Mouse (Mus musculus) 3T3-L1 (cell line): ENCODE results near the gene 2010300C02Rik.
A peak's percentile ranks its signal among the peaks of the same experiment; 100 is the strongest.

Source experiments
- DNase-seq: peaks from one replicate; pipeline ENCODE4 v3.0.0-alpha.2; 2015; ENCODE audit warnings: low read depth, low spot score

2010300C02Rik gene

DNA sequence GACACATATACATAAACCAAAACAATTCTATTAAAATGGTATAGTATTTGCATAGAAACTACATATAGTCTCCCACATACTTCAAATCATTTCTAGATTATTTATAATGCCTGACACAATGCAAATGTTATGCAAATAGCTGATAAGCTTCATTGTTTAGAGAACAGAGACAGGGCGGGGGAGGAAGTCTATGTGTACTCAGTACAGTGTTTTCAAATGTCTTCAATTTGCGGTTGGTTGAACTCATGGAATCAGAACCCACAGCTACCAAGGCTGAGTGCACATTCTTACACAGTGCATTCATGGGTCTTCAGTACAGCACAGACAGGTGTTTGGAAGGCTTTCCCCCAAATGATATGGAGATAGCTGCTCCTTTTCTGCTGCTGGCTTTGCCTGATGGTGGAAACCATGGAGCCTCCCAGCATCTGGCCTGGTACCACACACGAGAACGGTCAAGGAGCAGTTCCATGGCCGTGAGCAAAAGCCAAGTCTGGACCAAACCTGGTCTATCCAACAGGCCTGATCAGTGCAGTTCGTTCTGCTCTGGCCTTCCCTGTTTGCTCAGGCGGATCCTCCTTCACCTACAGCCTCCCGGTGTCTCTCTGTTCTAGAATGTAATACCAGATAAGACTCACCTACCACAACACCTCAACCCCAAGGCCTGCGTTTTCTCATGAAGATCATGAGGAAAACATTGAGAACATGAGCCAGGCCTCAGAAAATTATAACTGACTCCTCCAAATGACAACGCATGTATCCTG is 8.1 kb downstream of the 2010300C02Rik start:
- DNase-seq, result no peak

- no peak for DNase-seq
Observed at GRCm38 (mm10) chr1:37711082-37711481, 8.8 kb downstream of the 2010300C02Rik start.

- DNase-seq, result no peak
Observed at GRCm38 (mm10) chr1:37709736-37710135, 10.1 kb downstream of the 2010300C02Rik start.

- no peak for DNase-seq
Observed at GRCm38 (mm10) chr1:37708270-37708955, 11.5 kb downstream of the 2010300C02Rik start.

DNA sequence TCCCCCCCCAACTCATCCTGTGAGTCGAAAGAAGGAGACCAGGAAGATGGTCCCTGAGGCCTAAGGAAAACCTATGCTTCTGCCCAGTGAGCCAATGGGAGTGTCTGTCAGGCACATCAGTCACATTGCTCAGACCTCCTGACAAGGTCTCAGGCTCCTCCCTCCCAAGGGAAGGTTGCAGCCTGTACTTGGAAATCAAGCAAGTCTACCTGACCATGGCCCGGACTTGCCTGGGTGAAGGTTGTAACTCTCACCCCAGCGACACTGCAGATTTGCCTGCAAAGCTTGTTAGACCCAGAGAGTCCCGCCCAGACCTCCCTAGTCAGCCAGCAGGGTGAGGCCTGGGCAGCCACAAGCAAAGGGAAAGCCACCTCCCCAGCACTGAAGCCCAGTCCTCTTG is 17.6 kb downstream of the 2010300C02Rik start:
- DNase-seq, result no peak

GRCm38 (mm10) chr1:37698852-37699439 is 20.9 kb downstream of the 2010300C02Rik start:
- no peak for DNase-seq

GRCm38 (mm10) chr1:37698186-37698839 is 21.6 kb downstream of the 2010300C02Rik start:
- DNase-seq, result no peak

DNA sequence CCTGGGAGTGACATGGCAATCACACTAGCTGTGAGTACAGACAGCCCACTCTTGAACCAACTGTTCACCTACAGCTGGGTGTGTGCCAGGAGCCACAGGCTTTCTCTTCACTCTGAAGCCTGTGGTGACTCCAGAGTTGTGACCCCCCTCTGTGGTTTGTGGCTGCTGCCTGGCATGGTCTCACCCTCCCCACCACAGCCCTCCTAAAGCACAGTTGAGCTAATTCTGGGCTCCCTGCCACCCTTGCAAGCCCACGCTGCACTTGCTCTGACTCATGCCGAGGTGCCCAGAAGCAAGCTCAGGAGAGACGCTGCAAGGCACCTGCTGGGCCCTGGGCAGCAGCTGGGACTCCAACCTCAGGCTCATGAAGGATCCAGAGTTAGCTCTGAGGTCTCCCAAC is 23.0 kb downstream of the 2010300C02Rik start:
- DNase-seq, result peak; percentile 41

DNA sequence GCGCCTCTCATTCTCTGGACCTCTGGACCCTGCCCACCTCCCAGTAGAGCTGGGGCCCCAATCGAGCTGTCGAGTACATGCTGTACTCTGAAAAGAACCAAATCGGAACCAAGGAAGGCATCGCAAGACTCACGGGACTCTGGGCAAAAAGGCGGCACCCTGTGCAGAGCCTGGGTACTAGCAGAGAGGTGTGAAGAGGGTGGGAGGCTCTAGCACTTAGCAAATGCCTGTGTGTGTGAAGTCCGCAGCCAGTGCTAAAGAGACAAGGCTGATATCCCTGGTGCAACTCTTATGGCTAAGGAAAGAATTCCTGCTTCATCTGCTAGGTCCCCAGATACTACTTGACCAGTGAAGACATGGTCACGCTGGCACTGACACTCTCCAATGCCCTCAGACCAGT is 24.2 kb downstream of the 2010300C02Rik start:
- no peak for DNase-seq

DNA sequence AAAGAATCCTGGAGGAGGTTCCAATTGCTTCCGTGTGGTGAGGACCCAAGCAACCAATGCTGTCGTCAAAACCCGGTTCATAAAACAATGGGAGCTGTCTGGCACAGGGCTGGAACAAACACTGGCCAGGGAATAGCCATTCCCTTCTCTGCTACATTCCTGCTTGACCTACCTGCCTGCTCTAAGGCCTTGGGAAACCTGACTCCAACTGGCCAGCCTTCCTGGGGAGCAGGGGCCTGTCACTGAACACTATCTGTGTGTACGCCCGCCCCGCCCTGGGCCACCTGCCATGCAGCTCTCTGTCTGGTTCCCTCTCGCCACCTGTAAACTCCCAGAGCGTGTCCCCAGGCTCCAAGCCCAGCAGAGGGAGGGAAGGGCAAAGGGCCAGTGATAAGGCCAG is 25.5 kb downstream of the 2010300C02Rik start:
- DNase-seq, result no peak

DNA sequence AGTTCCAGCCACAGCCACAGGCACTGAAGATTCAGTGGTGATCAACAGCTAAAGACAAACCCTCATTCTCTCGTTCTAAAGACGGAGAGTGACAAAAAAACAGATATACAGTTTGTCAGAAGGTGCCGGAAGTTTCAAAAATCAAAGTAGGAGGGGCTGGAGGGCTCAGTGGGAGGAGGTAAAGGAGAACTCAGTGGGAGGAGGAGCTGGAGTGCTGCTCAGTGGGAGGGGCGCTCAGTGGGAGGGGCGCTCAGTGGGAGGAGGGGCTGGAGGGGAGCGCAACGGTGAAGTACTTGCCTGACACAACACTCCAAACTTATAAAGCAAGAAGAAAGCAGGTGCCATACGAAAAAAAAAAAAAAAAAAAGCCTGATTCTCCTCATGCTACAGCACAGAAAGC is 28.7 kb downstream of the 2010300C02Rik start:
- no peak for DNase-seq

GRCm38 (mm10) chr1:37690665-37691064 is 29.2 kb downstream of the 2010300C02Rik start:
- DNase-seq, result peak; percentile 32

DNA sequence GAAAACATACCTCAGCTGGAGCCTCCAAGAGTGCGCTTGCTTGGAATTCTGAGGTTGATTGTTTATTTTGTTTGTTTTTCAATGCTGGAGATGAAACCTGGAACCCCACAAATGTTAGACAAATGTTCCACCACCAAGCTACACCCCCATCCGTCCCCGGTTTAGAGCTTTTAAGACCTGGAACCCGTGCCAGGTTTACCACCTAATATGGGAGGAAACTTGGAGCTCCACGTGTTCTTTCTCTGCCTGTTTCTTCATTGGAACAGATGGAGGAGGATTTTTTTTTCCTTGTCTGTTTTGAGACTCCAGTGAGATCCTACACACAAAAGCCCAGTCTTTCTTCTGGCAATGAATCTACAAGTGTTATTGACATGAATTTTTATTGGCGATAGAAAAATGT is 30.2 kb downstream of the 2010300C02Rik start:
- no peak for DNase-seq

GRCm38 (mm10) chr1:37688351-37688750 is 31.5 kb downstream of the 2010300C02Rik start:
- no peak for DNase-seq

DNA sequence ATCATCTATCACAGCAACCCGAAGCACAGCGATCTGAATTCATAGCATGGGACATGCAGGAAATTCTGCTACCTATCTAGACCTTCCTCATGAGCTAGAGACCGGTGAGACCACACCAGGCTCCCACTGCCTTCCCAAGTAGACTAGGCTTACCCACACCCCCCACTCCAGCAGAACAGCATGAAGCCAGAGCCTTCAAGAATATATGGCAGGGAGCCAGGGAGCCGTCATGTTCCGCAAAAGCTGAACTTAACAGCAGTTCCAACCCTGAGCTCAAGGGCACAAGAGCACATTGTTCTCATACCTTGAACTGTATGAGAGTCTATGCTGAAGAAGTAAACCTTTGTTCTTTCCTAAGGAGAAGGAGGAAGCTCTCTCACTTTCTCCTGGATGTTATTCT is 32.4 kb downstream of the 2010300C02Rik start:
- DNase-seq, result no peak

DNA sequence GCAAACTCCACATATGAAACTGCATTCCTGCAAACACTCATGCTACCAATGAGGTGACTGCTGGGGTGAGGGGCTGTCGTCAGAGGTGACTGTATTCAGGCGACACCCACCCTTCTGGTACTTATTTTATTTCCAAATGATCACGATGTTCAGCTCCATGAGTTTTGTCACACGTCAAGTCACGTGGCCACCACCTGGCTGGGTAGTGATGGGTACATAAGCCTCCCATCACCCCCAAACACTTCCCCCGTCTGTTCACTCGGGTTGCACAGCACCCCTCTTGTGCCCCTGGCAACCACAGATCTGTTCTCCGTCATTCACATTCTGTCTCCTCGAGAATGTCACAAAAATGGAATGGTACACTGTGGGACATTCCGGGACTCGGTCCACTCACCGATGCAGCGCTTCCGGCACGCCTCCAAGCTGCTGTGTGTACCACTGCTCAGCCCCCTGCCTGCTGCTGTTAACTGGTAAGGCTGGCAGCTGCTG is 32.9 kb downstream of the 2010300C02Rik start:
- no peak for DNase-seq

GRCm38 (mm10) chr1:37678327-37679123 is 41.4 kb downstream of the 2010300C02Rik start:
- peak; percentile 80 for DNase-seq

- no peak for DNase-seq
Observed at GRCm38 (mm10) chr1:37676967-37677512, 42.8 kb downstream of the 2010300C02Rik start.

- DNase-seq, result no peak
Observed at GRCm38 (mm10) chr1:37675444-37675843, 44.4 kb downstream of the 2010300C02Rik start.

DNA sequence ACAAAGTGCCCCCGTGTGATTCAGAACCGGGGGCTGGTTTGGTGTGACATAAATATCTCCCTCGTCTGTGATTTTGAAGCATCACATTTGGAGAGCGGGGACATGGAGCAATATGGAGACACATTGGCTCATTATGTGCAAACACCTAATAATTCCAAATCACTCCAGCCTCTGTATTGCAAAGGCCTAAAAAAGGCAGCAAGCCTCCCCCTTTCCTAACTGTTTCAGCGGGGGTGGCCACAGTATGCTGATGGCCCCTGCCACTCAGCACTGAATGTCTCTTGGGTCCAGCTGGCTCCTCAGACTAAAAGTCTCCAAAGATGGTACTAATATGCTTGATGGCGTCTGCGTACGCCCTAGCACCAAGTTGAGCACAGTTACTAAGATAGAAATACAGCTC is 45.6 kb downstream of the 2010300C02Rik start:
- no peak for DNase-seq

GRCm38 (mm10) chr1:37671316-37671715 is 48.6 kb downstream of the 2010300C02Rik start:
- DNase-seq, result no peak
